Mouse (Mus musculus) intestine, embryonic 16.5 days (tissue): ENCODE results near the gene Gm17018. TPM values are rescaled to one million over a fixed set of nuclear protein-coding genes. Genes with fewer than 3 reads are reported as not detected.

ENCODE experiments used
- ATAC-seq: fragments of 200-750 bp; cut with Nextera tagmentation; 2 replicates; pipeline ENCODE4 v1.8.0; 2017; ENCODE audit warnings: moderate TSS enrichment, moderate library complexity
- H3K27ac ChIP-seq: fragments of 300-500 bp; sonication (generic); 2 replicates; pipeline ENCODE4 v1.5.1; 2014; ENCODE audit warnings: mild to moderate bottlenecking, low read length
- H3K27me3 ChIP-seq: fragments of 300-500 bp; sonication (generic); replicated peaks from 2 replicates; pipeline ENCODE4 v1.6.1; 2014; ENCODE audit warnings: low read length, control low read depth, mixed read lengths; ENCODE audit not compliant: control insufficient read depth, insufficient read depth
- H3K36me3 ChIP-seq: fragments of 300-500 bp; sonication (generic); 2 replicates; pipeline ENCODE4 v1.6.1; 2014; ENCODE audit warnings: low read length, control low read depth; ENCODE audit not compliant: control insufficient read depth, insufficient read depth
- H3K4me1 ChIP-seq: fragments of 300-500 bp; sonication (generic); 2 replicates; pipeline ENCODE4 v1.6.1; 2014; ENCODE audit warnings: low read length, control low read depth, mixed read lengths; ENCODE audit not compliant: control insufficient read depth, insufficient read depth
- H3K4me2 ChIP-seq: fragments of 300-500 bp; sonication (generic); 2 replicates; pipeline ENCODE4 v1.6.1; 2014; ENCODE audit warnings: low read depth, low read length, control low read depth
- H3K4me3 ChIP-seq: fragments of 300-500 bp; sonication (generic); 2 replicates; pipeline ENCODE4 v1.5.1; 2014; ENCODE audit warnings: mild to moderate bottlenecking, low read length
- H3K9ac ChIP-seq: fragments of 300-500 bp; sonication (generic); 2 replicates; pipeline ENCODE4 v1.6.1; 2014; ENCODE audit warnings: low read depth, low read length
- H3K9me3 ChIP-seq: fragments of 300-500 bp; sonication (generic); 2 replicates; pipeline ENCODE4 v1.6.1; 2016; ENCODE audit warnings: low read length, control low read depth; ENCODE audit not compliant: control insufficient read depth
- WGBS: fragments of 180-500 bp; shearing (Covaris S2); extraction: QIAGEN DNeasy Blood & Tissue Kit; methylation state at CpG from one replicate; pipeline ENCODE4 v1.1.7; 2014; 5-methylcytosine and 5-hydroxymethylcytosine counted together
- polyA plus RNA-seq: library from polyadenylated mRNA; unstranded; fragments of >200 nt; fragmentation: Nextera tagmentation; extraction: Ambion mirVana; gene quantifications from 2 replicates; pipeline ENCODE4 v1.2.1, GENCODE M21; 2015

The Gm17018 gene
- polyA plus RNA-seq, result 30.4 and 34.6 TPM in 2 replicates

- Histone ChIP-seq H3K27me3 (no peaks in the 10 kb centered on the region), H3K4me3 (peak within 1 kb of the TSS; percentile 82), H3K4me1 (peaks cover 5% of the 10 kb centered on the region), H3K36me3 (0 out of 2 replicates have a peak, but pooled peaks cover 3% of the 10 kb centered on the region), H3K9ac (peak within 1 kb of the TSS; percentile 87), H3K4me2 (peak within 1 kb of the TSS; percentile 93), H3K9me3 (no peaks in the 10 kb centered on the region), H3K27ac (peak within 1 kb of the TSS; percentile 66)
- ATAC-seq, result peak; percentile 90
- WGBS, result under 1% methylated on average over 35 of the region's 35 CpGs
Measured at GRCm38 (mm10) chr19:45560153-45560890, at the start of gene Gm17018, which contains the start of gene Poll. Gene Gm17018 (plus strand): TSS chr19:45560615. Gene Poll (minus strand): TSS chr19:45560531.

- 84% methylated on average over 3 of the region's 3 CpGs for WGBS
- no peaks in the 10 kb centered on the region for H3K4me1 ChIP-seq
Measured at GRCm38 (mm10) chr19:45510680-45511079, 49.7 kb upstream of the Gm17018 start.

GRCm38 (mm10) chr19:45511406-45511805, 49.0 kb upstream of the Gm17018 start:
- 78% methylated on average over 4 of the region's 4 CpGs for whole genome bisulfite sequencing
- Histone ChIP-seq H3K4me3 (no peak overlapping the region), H3K9ac (no peak overlapping the region), H3K4me2 (no peak overlapping the region), H3K4me1 (no peaks in the 10 kb centered on the region), H3K27ac (no peak overlapping the region), H3K27me3 (no peaks in the 10 kb centered on the region), H3K9me3 (no peaks in the 10 kb centered on the region), H3K36me3 (no peaks in the 10 kb centered on the region)
- ATAC-seq, result no peak

More at GRCm38 (mm10) chr19:45510680-45511079, 49.7 kb upstream of the Gm17018 start:
- Histone ChIP-seq H3K4me3 (no peak overlapping the region), H3K36me3 (no peaks in the 10 kb centered on the region), H3K9ac (no peak overlapping the region), H3K4me2 (no peak overlapping the region), H3K27ac (no peak overlapping the region), H3K9me3 (no peaks in the 10 kb centered on the region), H3K27me3 (no peaks in the 10 kb centered on the region)
- ATAC-seq, result no peak

- Histone ChIP-seq H3K9me3 (no peaks in the 10 kb centered on the region), H3K27me3 (no peaks in the 10 kb centered on the region), H3K36me3 (no peaks in the 10 kb centered on the region), H3K4me3 (no peak overlapping the region), H3K4me2 (no peak overlapping the region), H3K27ac (no peak overlapping the region), H3K9ac (no peak overlapping the region), H3K4me1 (no peaks in the 10 kb centered on the region)
- WGBS, result 92% methylated on average over 2 of the region's 2 CpGs
- no peak for ATAC-seq
Measured at GRCm38 (mm10) chr19:45515341-45515740, 45.1 kb upstream of the Gm17018 start.

- WGBS, result 92% methylated on average over 12 of the region's 12 CpGs
- no peak for ATAC-seq
Measured at GRCm38 (mm10) chr19:45516264-45516663, 44.2 kb upstream of the Gm17018 start.

GRCm38 (mm10) chr19:45527382-45527781, 33.0 kb upstream of the Gm17018 start:
- no peak overlapping the region for H3K27ac ChIP-seq
- no peak overlapping the region for H3K9ac ChIP-seq
- H3K4me2 ChIP-seq, result no peak overlapping the region
- H3K4me1 ChIP-seq, result 0 out of 2 replicates have a peak, but pooled peaks cover 2% of the 10 kb centered on the region
- no peaks in the 10 kb centered on the region for H3K9me3 ChIP-seq
- no peak for ATAC-seq
- H3K4me3 ChIP-seq, result no peak overlapping the region
- 82% methylated on average over 7 of the region's 7 CpGs for WGBS
- H3K27me3 ChIP-seq, result no peaks in the 10 kb centered on the region
- peaks cover 6% of the 10 kb centered on the region; the same call in 1 of the 2 replicates for H3K36me3 ChIP-seq

More at GRCm38 (mm10) chr19:45516264-45516663, 44.2 kb upstream of the Gm17018 start:
- no peak overlapping the region for H3K4me2 ChIP-seq
- no peaks in the 10 kb centered on the region for H3K4me1 ChIP-seq
- no peak overlapping the region for H3K4me3 ChIP-seq
- no peak overlapping the region for H3K27ac ChIP-seq
- no peaks in the 10 kb centered on the region for H3K9me3 ChIP-seq
- H3K27me3 ChIP-seq, result no peaks in the 10 kb centered on the region
- H3K9ac ChIP-seq, result no peak overlapping the region
- no peaks in the 10 kb centered on the region for H3K36me3 ChIP-seq

GRCm38 (mm10) chr19:45527931-45528534, 32.4 kb upstream of the Gm17018 start:
- peaks cover 6% of the 10 kb centered on the region; the same call in 1 of the 2 replicates for H3K36me3 ChIP-seq
- no peak overlapping the region for H3K4me3 ChIP-seq
- H3K9me3 ChIP-seq, result no peaks in the 10 kb centered on the region
- no peak overlapping the region for H3K27ac ChIP-seq
- H3K9ac ChIP-seq, result no peak overlapping the region
- no peak for ATAC-seq
- 87% methylated on average over 10 of the region's 10 CpGs for WGBS
- no peaks in the 10 kb centered on the region for H3K27me3 ChIP-seq
- no peak overlapping the region for H3K4me2 ChIP-seq
- H3K4me1 ChIP-seq, result 0 out of 2 replicates have a peak, but pooled peaks cover 2% of the 10 kb centered on the region

GRCm38 (mm10) chr19:45529294-45529693, 31.1 kb upstream of the Gm17018 start:
- Histone ChIP-seq H3K27me3 (no peaks in the 10 kb centered on the region), H3K9ac (no peak overlapping the region), H3K27ac (no peak overlapping the region), H3K9me3 (no peaks in the 10 kb centered on the region), H3K4me1 (0 out of 2 replicates have a peak, but pooled peaks cover 2% of the 10 kb centered on the region), H3K36me3 (peaks cover 6% of the 10 kb centered on the region; the same call in 1 of the 2 replicates), H3K4me2 (no peak overlapping the region), H3K4me3 (no peak overlapping the region)
- 71% methylated on average over 5 of the region's 5 CpGs for WGBS
- ATAC-seq, result no peak

GRCm38 (mm10) chr19:45530200-45530995, 30.0 kb upstream of the Gm17018 start:
- ATAC-seq, result no peak
- Histone ChIP-seq H3K4me3 (no peak overlapping the region), H3K27ac (no peak overlapping the region), H3K4me1 (0 out of 2 replicates have a peak, but pooled peaks cover 2% of the 10 kb centered on the region), H3K4me2 (no peak overlapping the region), H3K36me3 (peaks cover 3% of the 10 kb centered on the region; the same call in 1 of the 2 replicates), H3K9ac (no peak overlapping the region), H3K9me3 (no peaks in the 10 kb centered on the region), H3K27me3 (no peaks in the 10 kb centered on the region)
- WGBS, result 73% methylated on average over 15 of the region's 15 CpGs
